Mouse (Mus musculus): ENCODE measurements around the gene Pgp.

- TF ChIP-seq CTCF (IDR thresholded peaks at IDR 0.05; ENCODE audit: control insufficient read depth, insufficient read depth, insufficient replicate concordance, low read depth, low read length) (no peak), POLR2A (IDR thresholded peaks at IDR 0.05; ENCODE audit: control insufficient read depth, low read depth, low read length) (no peak)
Observed at GRCm38 (mm10) chr17:24469336-24469909, 769 bp upstream of the Pgp start.
